19 mouse cellular contexts compared by ENCODE assay signal in genomic region chrX:31162638-31163037, GRCm38 (mm10). TPM values are rescaled to one million over a fixed set of nuclear protein-coding genes. Genes with fewer than 3 reads are reported as not detected.
DNase-seq lines count a peak whose midpoint lies in the region; ATAC-seq lines count a peak whose summit lies in the region.
"Not testable (repeated sequence)": the region's sequence is repeated elsewhere in the genome, so short reads cannot be mapped to it uniquely, and the experiment has no call there.
"Had no signal": no experiment of that assay in that cellular context is flagged by ENCODE, and none has a peak within 500 bp of the region (broad histone marks: within the 10 kb centered on the region; RNA-seq: fewer than 3 reads in every experiment).

No protein-coding gene starts in this region.

- H3K4me3 ChIP-seq in limb, embryonic 10.5 days; neural tube, embryonic 11.5 days (ENCODE audit: low read depth, low read length): not testable (repeated sequence)

- WGBS in limb, embryonic 10.5 days, result 84% methylated on average over 3 of the region's 3 CpGs
- 79% methylated on average over 3 of the region's 3 CpGs for WGBS in neural tube, embryonic 11.5 days

- H3K27ac ChIP-seq in limb, embryonic 10.5 days; neural tube, embryonic 11.5 days (ENCODE audit: low read depth, low read length): not testable (repeated sequence)

- H3K4me1 ChIP-seq in limb, embryonic 10.5 days; neural tube, embryonic 11.5 days (ENCODE audit: control insufficient read depth, insufficient read depth, low read length): not testable (repeated sequence)

- not testable (repeated sequence) for H3K9ac ChIP-seq in neural tube, embryonic 11.5 days (ENCODE audit: low read length)

- peak; percentile 6 for DNase-seq in ES-CJ7 (ENCODE audit: low read depth, low spot score)
- peak; percentile 30 for DNase-seq in adipocyte (ENCODE audit: low spot score)
- peak; percentile 86 for DNase-seq in heart, adult 11 months
- peak; percentile 29 for DNase-seq in limb, embryonic 10.5 days (ENCODE audit: low spot score)
- peak; percentile 5 for DNase-seq in neural tube, embryonic 11.5 days (ENCODE audit: low spot score)

- not testable (repeated sequence) for ATAC-seq in neural tube, embryonic 11.5 days (ENCODE audit: insufficient read depth, low FRiP score, low TSS enrichment)

- not testable (repeated sequence) for H3K36me3 ChIP-seq in limb, embryonic 10.5 days; neural tube, embryonic 11.5 days (ENCODE audit: control insufficient read depth, insufficient read depth, low read length)

- H3K9me3 ChIP-seq in limb, embryonic 10.5 days (replicated peaks), result peaks cover 31% of the 10 kb centered on the region
- H3K9me3 ChIP-seq in neural tube, embryonic 11.5 days (ENCODE audit: control insufficient read depth, low read length), result peaks cover 20% of the 10 kb centered on the region

- not testable (repeated sequence) for H3K4me2 ChIP-seq in neural tube, embryonic 11.5 days (ENCODE audit: low read depth)

- H3K27me3 ChIP-seq in limb, embryonic 10.5 days (ENCODE audit: low read depth, poor library complexity, severe bottlenecking); neural tube, embryonic 11.5 days (ENCODE audit: control insufficient read depth, insufficient read depth, low read length): not testable (repeated sequence)

RNA-seq across cellular contexts. Expression of gene Btbd35f29, which starts 45.2 kb away (rescaled TPM):
- polyA plus RNA-seq in limb, embryonic 10.5 days (2016; fragmentation: Nextera tagmentation; extraction: Ambion mirVana), result not detected in 2 replicates
- polyA plus RNA-seq in neural tube, embryonic 11.5 days (2014; fragmentation: Nextera tagmentation; extraction: Ambion mirVana), result not detected in 2 replicates
- polyA plus RNA-seq: activated CD4-positive, CD25-positive, alpha-beta regulatory T cell, adult 4 months; adrenal gland, adult 2 months; brain, embryonic 14.5 days; CD4-positive, CD25-positive, alpha-beta regulatory T cell, adult 4 months; embryonic facial prominence, embryonic 11.5 days; embryonic facial prominence, embryonic 13.5 days; embryonic facial prominence, embryonic 15.5 days; erythroblast, embryonic 14.5 days; forebrain, embryonic 10.5 days; forebrain, embryonic 12.5 days; forebrain, embryonic 14.5 days; forebrain, embryonic 16.5 days; frontal cortex, adult 2 months; Patski had no signal

Comparison
In these comparisons a context has a peak if more than half of its experiments do, and no peak if none do; other contexts are left out.
1. DNase-seq: peak in every context shown above with its lines; median percentile 86 in heart, adult 11 months; 30 in adipocyte; 29 in limb, embryonic 10.5 days; 6 in ES-CJ7; 5 in neural tube, embryonic 11.5 days.